Comparison of ENCODE assay signal across 17 mouse cellular contexts in the genomic region with DNA sequence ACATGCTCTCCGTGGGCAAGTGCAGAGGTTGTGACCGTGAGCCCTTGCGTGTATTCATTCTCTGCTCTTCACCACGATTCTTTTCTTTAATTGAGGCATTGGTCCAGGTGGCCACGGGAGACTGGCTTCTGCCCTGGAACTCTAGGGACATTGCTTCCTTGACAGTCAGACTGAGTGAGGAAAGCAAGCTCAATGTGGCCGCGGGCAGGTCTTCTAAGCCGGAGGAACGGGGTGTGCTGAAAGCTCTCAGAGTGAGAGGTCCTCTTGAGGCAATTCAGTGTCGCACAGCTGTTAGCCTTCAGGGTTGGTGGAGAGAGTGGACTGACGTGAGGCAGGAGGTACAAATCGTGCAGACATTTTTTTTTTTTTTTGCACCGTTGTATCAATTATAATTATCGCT. TPM values are rescaled to one million over a fixed set of nuclear protein-coding genes. Genes with fewer than 3 reads are reported as not detected.
DNase-seq lines count a peak whose midpoint lies in the region; ATAC-seq and TF ChIP-seq lines count a peak whose summit lies in the region.
"Had no signal": no experiment of that assay in that cellular context is flagged by ENCODE, and none has a peak within 500 bp of the region (broad histone marks: within the 10 kb centered on the region; RNA-seq: fewer than 3 reads in every experiment).

No protein-coding gene starts in this region.

- ATAC-seq in heart, embryonic 14.5 days (ENCODE audit: insufficient number of reproducible peaks, insufficient read depth, low FRiP score, low read depth) = no peak
- no peak for ATAC-seq in kidney, postnatal 0 days (replicated peaks; ENCODE audit: low FRiP score, low read depth)
- 0 out of 2 replicates have a peak, but pooled peaks have one; percentile 35 for ATAC-seq in lung, embryonic 16.5 days (ENCODE audit: low read depth)

- no peak overlapping the region for H3K9ac ChIP-seq in heart, embryonic 14.5 days (ENCODE audit: low read length)
- H3K9ac ChIP-seq in kidney, postnatal 0 days (ENCODE audit: low read depth, low read length) = no peak overlapping the region
- H3K9ac ChIP-seq in lung, embryonic 16.5 days (ENCODE audit: low read length) = no peak overlapping the region
- H3K9ac ChIP-seq: forebrain, embryonic 12.5 days; hindbrain, embryonic 15.5 days; limb, embryonic 13.5 days; liver, embryonic 13.5 days; stomach, embryonic 15.5 days had no signal

- no peak overlapping the region for H3K4me3 ChIP-seq in heart, embryonic 14.5 days (ENCODE audit: control insufficient read depth in 1 of 2, insufficient read depth in 1 of 2, low read depth in 1 of 2, low read length in 2 of 2)
- no peak overlapping the region for H3K4me3 ChIP-seq in heart, embryonic 10.5 days
- no peak overlapping the region for H3K4me3 ChIP-seq in kidney, postnatal 0 days (replicated peaks; ENCODE audit: low read depth, low read length)
- H3K4me3 ChIP-seq in lung, embryonic 16.5 days (ENCODE audit: low read length) = no peak overlapping the region
- H3K4me3 ChIP-seq: forebrain, embryonic 12.5 days; hindbrain, embryonic 15.5 days; limb, embryonic 13.5 days; liver, embryonic 13.5 days; midbrain, embryonic 10.5 days; stomach, embryonic 15.5 days had no signal

- H3K4me1 ChIP-seq in heart, embryonic 14.5 days (ENCODE audit: control insufficient read depth in 2 of 2, insufficient read depth in 2 of 2, low read length in 2 of 2) = peaks cover 19 to 65% of the 10 kb centered on the region in 2 experiments
- H3K4me1 ChIP-seq in heart, embryonic 10.5 days = peaks cover 64% of the 10 kb centered on the region
- peaks cover 55% of the 10 kb centered on the region for H3K4me1 ChIP-seq in kidney, postnatal 0 days (replicated peaks; ENCODE audit: insufficient read depth, low read length)
- peaks cover 57% of the 10 kb centered on the region for H3K4me1 ChIP-seq in lung, embryonic 16.5 days (replicated peaks; ENCODE audit: control insufficient read depth, insufficient read depth, low read length)

- H3K9me3 ChIP-seq in heart, embryonic 14.5 days (ENCODE audit: control insufficient read depth, low read length) = no peaks in the 10 kb centered on the region
- no peaks in the 10 kb centered on the region for H3K9me3 ChIP-seq in heart, embryonic 10.5 days
- H3K9me3 ChIP-seq in kidney, postnatal 0 days (replicated peaks; ENCODE audit: low read length) = no peaks in the 10 kb centered on the region
- no peaks in the 10 kb centered on the region for H3K9me3 ChIP-seq in lung, embryonic 16.5 days (ENCODE audit: control insufficient read depth, low read length)
- H3K9me3 ChIP-seq: forebrain, embryonic 12.5 days; hindbrain, embryonic 15.5 days; limb, embryonic 13.5 days; liver, embryonic 13.5 days; stomach, embryonic 15.5 days had no signal

- peak overlapping the region; percentile 6 to 10; a peak in 2 of 4 replicates for H3K27ac ChIP-seq in heart, embryonic 14.5 days (replicated peaks in 1 of 2; ENCODE audit: control insufficient read depth in 1 of 2, insufficient read depth in 1 of 2, low read depth in 2 of 2, low read length in 2 of 2)
- H3K27ac ChIP-seq in heart, embryonic 10.5 days = no peak overlapping the region
- H3K27ac ChIP-seq in kidney, postnatal 0 days = no peak overlapping the region; the same call in 1 of the 2 replicates
- no peak overlapping the region for H3K27ac ChIP-seq in lung, embryonic 16.5 days (ENCODE audit: low read length)
- H3K27ac ChIP-seq: forebrain, embryonic 12.5 days; hindbrain, embryonic 15.5 days; limb, embryonic 13.5 days; liver, embryonic 13.5 days; macrophage; midbrain, embryonic 10.5 days; stomach, embryonic 15.5 days had no signal

- no peaks in the 10 kb centered on the region for H3K36me3 ChIP-seq in heart, embryonic 14.5 days (ENCODE audit: control insufficient read depth, insufficient read depth, low read length)
- H3K36me3 ChIP-seq in heart, embryonic 10.5 days = peaks cover 5% of the 10 kb centered on the region; the same call in 1 of the 2 replicates
- no peaks in the 10 kb centered on the region for H3K36me3 ChIP-seq in kidney, postnatal 0 days (ENCODE audit: insufficient read depth, low read length)
- H3K36me3 ChIP-seq in lung, embryonic 16.5 days (ENCODE audit: control insufficient read depth, insufficient read depth, low read length) = no peaks in the 10 kb centered on the region; the same call in 1 of the 2 replicates
- H3K36me3 ChIP-seq: hindbrain, embryonic 15.5 days; stomach, embryonic 15.5 days had no signal

- H3K4me2 ChIP-seq in heart, embryonic 14.5 days (ENCODE audit: low read length) = peak overlapping the region; percentile 22; the same call in 1 of the 2 replicates
- peak overlapping the region; percentile 16; the same call in 1 of the 2 replicates for H3K4me2 ChIP-seq in kidney, postnatal 0 days (ENCODE audit: low read length)
- H3K4me2 ChIP-seq in lung, embryonic 16.5 days (ENCODE audit: low read depth, low read length) = no peak overlapping the region
- H3K4me2 ChIP-seq: forebrain, embryonic 12.5 days; hindbrain, embryonic 15.5 days; limb, embryonic 13.5 days; liver, embryonic 13.5 days; stomach, embryonic 15.5 days had no signal

- WGBS in heart, embryonic 14.5 days = 34% methylated on average over 14 of the region's 14 CpGs
- 58% methylated on average over 14 of the region's 14 CpGs for WGBS in heart, embryonic 10.5 days
- 38% methylated on average over 14 of the region's 14 CpGs for WGBS in kidney, postnatal 0 days
- WGBS in lung, embryonic 16.5 days = 58% methylated on average over 14 of the region's 14 CpGs

- no peaks in the 10 kb centered on the region for H3K27me3 ChIP-seq in heart, embryonic 14.5 days (ENCODE audit: control insufficient read depth, insufficient read depth, low read length)
- no peaks in the 10 kb centered on the region for H3K27me3 ChIP-seq in heart, embryonic 10.5 days (ENCODE audit: insufficient read depth, poor library complexity, severe bottlenecking)
- no peaks in the 10 kb centered on the region for H3K27me3 ChIP-seq in kidney, postnatal 0 days (ENCODE audit: insufficient read depth, low read length)
- no peaks in the 10 kb centered on the region for H3K27me3 ChIP-seq in lung, embryonic 16.5 days (ENCODE audit: control insufficient read depth, insufficient read depth, low read depth, low read length)
- H3K27me3 ChIP-seq: forebrain, embryonic 12.5 days; hindbrain, embryonic 15.5 days; limb, embryonic 13.5 days; liver, embryonic 13.5 days; stomach, embryonic 15.5 days had no signal

- no peak for TF ChIP-seq CTCF in kidney, postnatal 0 days (IDR thresholded peaks at IDR 0.05; ENCODE audit: low read depth)

- no peak for DNase-seq in heart, embryonic 10.5 days (ENCODE audit: low spot score)
- no peak for DNase-seq in kidney, postnatal 0 days (ENCODE audit: low spot score)
- no peak for DNase-seq in kidney, postnatal 10 days
- peak; percentile 55 for DNase-seq in lung, postnatal 36 days
- no peak for DNase-seq in adipocyte (ENCODE audit: low spot score)
- DNase-seq: cerebellum, adult 18-20 months; kidney, adult 9 months; liver, embryonic 13.5 days; retina, postnatal 1 day had no signal

RNA-seq across cellular contexts. Expression of a gene that starts 5.6 kb away (rescaled TPM):
- 83.8 and 85.3 TPM in 2 replicates for polyA plus RNA-seq in heart, embryonic 14.5 days (2014; fragmentation: Nextera tagmentation; extraction: Ambion mirVana)
- polyA plus RNA-seq in heart, embryonic 10.5 days (2016; fragmentation: Nextera tagmentation; extraction: Ambion mirVana) = 129 and 153 TPM in 2 replicates
- polyA plus RNA-seq in kidney, postnatal 0 days (2015; fragmentation: Nextera tagmentation; extraction: Ambion mirVana) = 140 and 154 TPM in 2 replicates
- polyA plus RNA-seq in lung, embryonic 16.5 days (2015; fragmentation: Nextera tagmentation; extraction: Ambion mirVana) = 142 and 157 TPM in 2 replicates

RNA-seq across cellular contexts. Expression of a gene that starts 54.0 kb away (rescaled TPM):
- polyA plus RNA-seq in heart, embryonic 14.5 days (2014; fragmentation: Nextera tagmentation; extraction: Ambion mirVana) = 0.11 TPM in 1 of 2 replicates, not detected in the other
- polyA plus RNA-seq in heart, embryonic 10.5 days (2016; fragmentation: Nextera tagmentation; extraction: Ambion mirVana) = 0.73 and 1.2 TPM in 2 replicates
- 1.8 and 2.2 TPM in 2 replicates for polyA plus RNA-seq in kidney, postnatal 0 days (2015; fragmentation: Nextera tagmentation; extraction: Ambion mirVana)
- polyA plus RNA-seq in lung, embryonic 16.5 days (2015; fragmentation: Nextera tagmentation; extraction: Ambion mirVana) = 1.2 and 1.4 TPM in 2 replicates
- polyA plus RNA-seq: hindbrain, embryonic 15.5 days; macrophage had no signal

Comparison
In these comparisons a context has a peak if more than half of its experiments do, and no peak if none do; other contexts are left out.
1. H3K27ac ChIP-seq: peak in heart, embryonic 14.5 days (2 of 2); none in heart, embryonic 10.5 days (single experiment), kidney, postnatal 0 days (single experiment) and lung, embryonic 16.5 days (single experiment).